Mouse (Mus musculus): Measurements from ENCODE around the gene Wdr3.
A peak's percentile ranks its signal among the peaks of the same experiment; 100 is the strongest.

The Wdr3 gene

GRCm38 (mm10) chr3:100162315-100163105 lies at the start of gene Wdr3, which contains the start of gene Gdap2:
TSS of gene Wdr3 (minus strand) at chr3:100162407.
TSS of gene Gdap2 (plus strand) at chr3:100162381.
- peak; percentile 96 for DNase-seq (ENCODE audit: low read depth)

GRCm38 (mm10) chr3:100206973-100207372 lies 44.8 kb upstream of the Wdr3 start:
- no peak for DNase-seq (ENCODE audit: low read depth)

GRCm38 (mm10) chr3:100201554-100201953 lies 39.3 kb upstream of the Wdr3 start:
- DNase-seq (ENCODE audit: low read depth), result no peak

- no peak for DNase-seq (ENCODE audit: low read depth)
Measured at GRCm38 (mm10) chr3:100194210-100194609, 32.0 kb upstream of the Wdr3 start.

- DNase-seq (ENCODE audit: low read depth), result no peak
Measured at GRCm38 (mm10) chr3:100189861-100190260, 27.7 kb upstream of the Wdr3 start.

- peak; percentile 44 for DNase-seq (ENCODE audit: low read depth)
Measured at GRCm38 (mm10) chr3:100189444-100189843, 27.2 kb upstream of the Wdr3 start.

- DNase-seq (ENCODE audit: low read depth), result no peak
Measured at GRCm38 (mm10) chr3:100180471-100180870, 18.3 kb upstream of the Wdr3 start.

- no peak for DNase-seq (ENCODE audit: low read depth)
Measured at GRCm38 (mm10) chr3:100176031-100176430, 13.8 kb upstream of the Wdr3 start.

GRCm38 (mm10) chr3:100164991-100165390 lies 2.8 kb upstream of the Wdr3 start:
- DNase-seq (ENCODE audit: low read depth), result no peak

GRCm38 (mm10) chr3:100163556-100163955 lies 1.3 kb upstream of the Wdr3 start:
- no peak for DNase-seq (ENCODE audit: low read depth)

- DNase-seq (ENCODE audit: low read depth), result peak; percentile 7
Measured at GRCm38 (mm10) chr3:100161665-100162314, 417 bp downstream of the Wdr3 start.

- no peak for DNase-seq (ENCODE audit: low read depth)
Measured at GRCm38 (mm10) chr3:100160682-100161445, 1.3 kb downstream of the Wdr3 start.

- no peak for DNase-seq (ENCODE audit: low read depth)
Measured at GRCm38 (mm10) chr3:100122445-100122844, 39.8 kb downstream of the Wdr3 start.

- no peak for DNase-seq (ENCODE audit: low read depth)
Measured at GRCm38 (mm10) chr3:100121961-100122360, 40.2 kb downstream of the Wdr3 start.

GRCm38 (mm10) chr3:100118681-100119080 lies 43.5 kb downstream of the Wdr3 start:
- no peak for DNase-seq (ENCODE audit: low read depth)

GRCm38 (mm10) chr3:100106736-100107135 lies 55.5 kb downstream of the Wdr3 start:
- DNase-seq (ENCODE audit: low read depth), result no peak

GRCm38 (mm10) chr3:100102386-100103092 lies 59.7 kb downstream of the Wdr3 start:
- no peak for DNase-seq (ENCODE audit: low read depth)
